Mouse (Mus musculus) hindbrain, postnatal 0 days (tissue): ENCODE measurements around the gene Fam50b. TPM values are rescaled to one million over a fixed set of nuclear protein-coding genes. Genes with fewer than 3 reads are reported as not detected.

ENCODE experiments used
- ATAC-seq: fragments of 200-750 bp; cut with Nextera tagmentation; 2 replicates; pipeline ENCODE4 v1.8.0; 2017; ENCODE audit warnings: mild to moderate bottlenecking, moderate TSS enrichment, moderate library complexity
- DNase-seq: peaks from one replicate; pipeline ENCODE4 v3.0.0-alpha.2; 2015; ENCODE audit warnings: low spot score
- H3K27ac ChIP-seq: fragments of 300-500 bp; sonication (generic); 2 replicates; pipeline ENCODE4 v1.5.1; 2014; ENCODE audit warnings: mild to moderate bottlenecking
- H3K27me3 ChIP-seq: fragments of 300-500 bp; sonication (generic); 2 replicates; pipeline ENCODE4 v1.6.1; 2014; ENCODE audit warnings: low read length, mixed read lengths; ENCODE audit not compliant: insufficient read depth
- H3K36me3 ChIP-seq: fragments of 300-500 bp; sonication (generic); 2 replicates; pipeline ENCODE4 v1.6.1; 2014; ENCODE audit warnings: low read length, mixed read lengths; ENCODE audit not compliant: insufficient read depth
- H3K4me1 ChIP-seq: fragments of 300-500 bp; sonication (generic); 2 replicates; pipeline ENCODE4 v1.6.1; 2014; ENCODE audit warnings: antibody characterized with exemption, low read length, mixed read lengths; ENCODE audit not compliant: insufficient read depth
- H3K4me2 ChIP-seq: fragments of 300-500 bp; sonication (generic); 2 replicates; pipeline ENCODE4 v1.6.1; 2014; ENCODE audit warnings: low read depth, mild to moderate bottlenecking, low read length, moderate library complexity, mixed read lengths
- H3K4me3 ChIP-seq: fragments of 300-500 bp; sonication (generic); 2 replicates; pipeline ENCODE4 v1.5.1; 2014; ENCODE audit warnings: low read length
- H3K9ac ChIP-seq: fragments of 300-500 bp; sonication (generic); replicated peaks from 2 replicates; pipeline ENCODE4 v1.6.1; 2014; ENCODE audit warnings: mild to moderate bottlenecking, low read length, moderate library complexity, mixed read lengths
- H3K9me3 ChIP-seq: fragments of 300-500 bp; sonication (generic); 2 replicates; pipeline ENCODE4 v1.6.1; 2016; ENCODE audit warnings: low read length, mixed read lengths
- CTCF ChIP-seq: IDR thresholded peaks from 2 replicates; pipeline ENCODE4 v1.5.1; 2016; ENCODE audit warnings: antibody characterized with exemption, control low read depth, low read depth
- WGBS: fragments of 180-500 bp; shearing (Covaris S2); extraction: QIAGEN DNeasy Blood & Tissue Kit; methylation state at CpG from one replicate; pipeline ENCODE4 v1.1.7; 2014; 5-methylcytosine and 5-hydroxymethylcytosine counted together
- polyA plus RNA-seq: library from polyadenylated mRNA; unstranded; fragments of >200 nt; fragmentation: Nextera tagmentation; extraction: Ambion mirVana; gene quantifications from 2 replicates; pipeline ENCODE4 v1.2.1, GENCODE M21; 2015
- total RNA-seq: library from RNA; depleted of rRNA; stranded (reverse); fragments of >200 nt; gene quantifications from 2 replicates; pipeline ENCODE4 v1.2.3, GENCODE M21; 2014; rRNA removed

The Fam50b gene
- total and polyA plus RNA-seq, 2 experiments from 2014 or later: 0.19 TPM; not detected in 1

DNA sequence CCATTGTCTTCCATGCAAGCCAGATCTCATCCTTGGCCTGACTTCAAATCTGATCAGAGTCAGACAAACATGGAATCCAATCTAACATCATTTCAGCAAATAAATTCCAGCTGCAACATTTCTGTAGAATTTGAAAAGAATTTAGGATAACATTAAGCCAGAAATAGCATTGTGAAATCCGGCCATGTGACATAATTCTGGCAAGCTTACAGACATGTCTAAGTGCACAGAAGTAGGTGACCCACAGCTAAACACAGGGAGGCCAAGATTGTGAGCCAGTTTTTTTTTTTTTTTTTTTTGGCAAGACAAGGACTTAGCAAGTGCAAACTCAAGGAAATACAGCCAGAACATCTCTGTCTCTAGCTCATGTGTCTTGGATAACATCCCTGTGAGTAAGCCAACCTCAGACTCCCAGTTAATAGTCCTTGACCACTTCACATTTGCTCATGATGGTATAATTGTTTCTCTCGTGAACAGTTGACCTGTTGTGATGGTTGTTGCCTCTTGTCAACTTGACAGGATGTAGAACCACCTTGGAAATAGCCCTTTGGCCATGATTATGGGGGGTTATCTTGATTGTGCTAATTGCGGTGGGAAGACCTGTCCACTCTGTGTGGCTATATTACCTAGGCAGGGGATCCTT lies 54.6 kb downstream of the Fam50b start:
- Histone ChIP-seq H3K36me3 (no peaks in the 10 kb centered on the region), H3K27me3 (no peaks in the 10 kb centered on the region), H3K4me2 (no peak overlapping the region), H3K9me3 (no peaks in the 10 kb centered on the region), H3K4me1 (no peaks in the 10 kb centered on the region), H3K9ac (no peak overlapping the region), H3K4me3 (no peak overlapping the region), H3K27ac (no peak overlapping the region)
- peak; percentile 20 for DNase-seq
- WGBS: 76% methylated on average over 3 of the region's 3 CpGs
- no peak for ATAC-seq
- TF ChIP-seq CTCF: no peak

DNA sequence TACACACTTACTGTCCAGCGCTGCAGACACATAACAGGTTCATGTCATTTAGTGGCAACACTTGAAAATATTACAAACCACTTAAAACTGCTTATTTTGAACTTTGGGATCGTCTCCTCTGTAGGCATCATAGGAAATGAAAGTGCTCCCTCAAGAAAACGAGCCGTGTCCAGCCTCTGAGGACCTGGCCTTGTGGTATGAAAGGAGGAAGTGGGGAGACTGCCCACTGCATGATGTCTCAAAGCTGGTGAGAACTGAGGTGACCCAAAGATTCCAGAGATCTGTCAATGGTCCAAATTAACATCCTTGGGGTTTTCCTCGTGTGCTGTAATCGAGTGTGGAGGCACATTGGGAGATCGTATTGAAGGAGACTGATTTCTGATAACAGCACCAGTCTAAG lies 58.4 kb downstream of the Fam50b start:
- ATAC-seq (no peak), DNase-seq (no peak)
- Histone ChIP-seq H3K4me3 (no peak overlapping the region), H3K9ac (no peak overlapping the region), H3K4me1 (no peaks in the 10 kb centered on the region), H3K4me2 (no peak overlapping the region), H3K27me3 (no peaks in the 10 kb centered on the region; the same call in 1 of the 2 replicates), H3K9me3 (no peaks in the 10 kb centered on the region), H3K36me3 (no peaks in the 10 kb centered on the region), H3K27ac (no peak overlapping the region)
- no peak for TF ChIP-seq CTCF
- WGBS: 72% methylated on average over 7 of the region's 7 CpGs

DNA sequence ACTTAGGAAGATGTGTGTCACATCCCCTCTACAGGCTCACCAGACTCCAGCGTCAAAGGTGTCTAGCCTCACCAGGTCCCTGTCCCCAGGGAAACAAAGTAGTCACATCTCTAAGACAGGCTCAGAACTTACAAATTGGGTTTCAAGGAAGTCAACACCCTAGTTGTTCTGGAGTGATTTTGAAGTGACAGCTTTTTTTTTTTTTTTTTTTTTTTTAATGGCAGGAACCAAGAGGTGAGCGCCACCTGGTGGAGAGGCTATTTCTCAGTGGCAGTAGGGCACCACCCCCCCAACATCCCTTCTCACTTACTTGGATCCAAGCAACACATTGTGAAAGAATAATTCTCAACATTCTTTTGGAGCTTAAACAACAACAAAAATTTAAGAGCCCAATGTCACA lies 59.2 kb downstream of the Fam50b start:
- ATAC-seq (no peak), DNase-seq (peak; percentile 56)
- H3K27me3 ChIP-seq: no peaks in the 10 kb centered on the region; the same call in 1 of the 2 replicates
- no peaks in the 10 kb centered on the region for H3K9me3 ChIP-seq
- H3K4me1 ChIP-seq: no peaks in the 10 kb centered on the region
- no peak overlapping the region for H3K4me2 ChIP-seq
- WGBS: 40% methylated on average over 2 of the region's 2 CpGs
- no peak overlapping the region for H3K4me3 ChIP-seq
- no peak overlapping the region for H3K9ac ChIP-seq
- no peaks in the 10 kb centered on the region for H3K36me3 ChIP-seq
- no peak overlapping the region for H3K27ac ChIP-seq
- TF ChIP-seq CTCF: peak; percentile 64

DNA sequence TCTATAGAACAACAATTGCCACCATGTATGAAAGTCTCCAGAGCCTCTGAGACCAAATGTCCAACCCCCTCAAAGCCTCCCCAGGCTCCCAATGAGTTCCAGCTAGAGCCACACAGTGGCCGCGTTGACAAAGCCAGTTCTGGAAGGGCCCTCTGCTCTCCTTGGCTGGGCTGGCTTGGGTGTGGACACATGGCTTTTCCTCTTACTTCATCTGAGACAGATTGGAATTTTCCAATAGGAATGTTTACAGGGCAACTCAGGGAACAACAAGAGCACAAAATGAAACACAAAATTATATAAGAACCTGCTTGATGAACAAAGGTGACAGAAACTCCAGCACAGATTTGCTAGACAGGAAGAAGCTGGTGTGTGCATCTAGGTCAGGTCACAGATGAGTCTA lies 59.8 kb downstream of the Fam50b start:
- Histone ChIP-seq H3K27ac (no peak overlapping the region), H3K4me1 (no peaks in the 10 kb centered on the region), H3K9me3 (no peaks in the 10 kb centered on the region), H3K36me3 (no peaks in the 10 kb centered on the region), H3K27me3 (no peaks in the 10 kb centered on the region; the same call in 1 of the 2 replicates), H3K4me3 (no peak overlapping the region), H3K9ac (no peak overlapping the region), H3K4me2 (no peak overlapping the region)
- DNase-seq (no peak), ATAC-seq (no peak)
- WGBS: 54% methylated on average over 2 of the region's 2 CpGs
- no peak for TF ChIP-seq CTCF

Other genes with a start within 250 kb of the Fam50b start
- gene Pxdc1, start 81.4 kb upstream of the Fam50b start, total RNA-seq: 15.6 and 25.2 TPM in 2 replicates
- 11.3 and 14.5 TPM in 2 replicates for gene Pxdc1, start 81.4 kb upstream of the Fam50b start, polyA plus RNA-seq
- gene Prpf4b, start 140.5 kb downstream of the Fam50b start, total RNA-seq: 22.0 and 29.9 TPM in 2 replicates
- 54.4 and 66.9 TPM in 2 replicates for gene Prpf4b, start 140.5 kb downstream of the Fam50b start, polyA plus RNA-seq
- 0.16 and 0.32 TPM in 2 replicates for gene Fam217a, start 189.5 kb downstream of the Fam50b start, total RNA-seq
- 1.2 TPM in 2 replicates for gene Fam217a, start 189.5 kb downstream of the Fam50b start, polyA plus RNA-seq
- not detected in 2 replicates for gene 4933417A18Rik, start 189.6 kb downstream of the Fam50b start, total RNA-seq
- gene 4933417A18Rik, start 189.6 kb downstream of the Fam50b start, polyA plus RNA-seq: not detected in 2 replicates
- gene Eci3, start 229.0 kb downstream of the Fam50b start, total RNA-seq: 1.3 TPM in 1 of 2 replicates, not detected in the other
- gene Eci3, start 229.0 kb downstream of the Fam50b start, polyA plus RNA-seq: 0.80 and 1.2 TPM in 2 replicates